Mouse (Mus musculus) CD4-positive helper T cell, adult 2 months (primary cell): ENCODE measurements at regions not wholly inside any gene's neighbourhood (a gene's known extent, or its start where the extent isn't known, plus 50 kb on each side); places are given as distances from the start of the nearest gene placed in this dataset.
A peak's percentile ranks its signal among the peaks of the same experiment; 100 is the strongest.

Experiments
- DNase-seq: peaks from one replicate; pipeline ENCODE4 v3.0.0-alpha.2; 2012; ENCODE audit warnings: low read depth, missing footprints, low spot score

DNA sequence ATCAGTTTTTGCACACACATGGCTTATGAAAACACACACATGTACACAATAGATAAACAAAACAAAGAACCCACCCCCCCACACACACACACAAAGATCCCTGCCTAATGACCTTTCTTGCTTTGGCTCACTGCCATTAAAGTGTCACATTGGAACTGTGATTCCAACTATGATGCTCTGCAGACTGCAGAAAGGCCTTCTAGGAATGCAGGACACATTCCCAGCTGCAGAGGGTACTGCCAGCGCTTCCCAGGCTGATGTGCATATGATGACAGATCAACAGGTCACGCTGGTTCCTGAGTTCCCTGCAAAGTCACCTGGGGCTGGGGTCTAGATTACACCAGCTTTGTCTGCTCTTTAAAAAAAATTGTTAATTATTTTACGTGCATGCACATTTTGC, 68.1 kb upstream of the Ppm1j start:
- DNase-seq: no peak

DNA sequence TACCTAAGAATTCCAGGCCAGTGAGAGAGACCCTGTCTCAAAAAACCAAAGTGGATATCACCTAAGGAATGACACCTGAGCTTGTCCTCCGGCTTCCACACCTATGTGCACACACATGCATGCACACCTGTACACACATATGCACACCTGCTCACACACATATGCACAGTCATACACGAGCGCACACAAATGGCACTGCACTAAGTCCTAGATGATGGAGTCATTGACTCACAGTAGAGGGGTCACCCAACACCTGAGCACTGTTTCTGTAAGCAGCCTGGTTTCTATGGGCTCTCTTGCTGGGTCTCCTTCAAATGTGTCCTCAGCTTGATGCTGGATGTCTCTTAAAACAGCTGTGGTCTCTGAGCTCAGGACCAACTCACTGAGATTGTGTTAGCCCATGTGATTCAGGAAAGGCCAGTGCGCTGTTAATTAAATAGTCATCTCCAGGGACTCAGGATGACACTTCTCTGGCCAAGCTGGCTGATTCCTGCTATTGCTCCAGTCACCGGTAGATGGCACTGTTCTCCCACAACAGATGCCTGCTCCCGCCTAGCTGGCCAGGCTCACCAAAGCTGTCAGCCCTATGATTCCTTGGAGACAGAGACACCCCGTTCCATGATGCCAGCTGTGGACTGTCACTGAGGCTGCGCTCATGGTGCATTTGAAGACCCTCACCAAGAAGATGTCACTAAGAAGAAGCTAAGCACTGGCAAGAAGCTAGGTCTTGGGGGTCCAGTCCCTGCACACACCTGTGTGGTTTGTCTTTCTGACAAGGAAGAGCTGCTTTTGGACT, 66.8 kb upstream of the Ppm1j start:
- DNase-seq: peak; percentile 72

DNA sequence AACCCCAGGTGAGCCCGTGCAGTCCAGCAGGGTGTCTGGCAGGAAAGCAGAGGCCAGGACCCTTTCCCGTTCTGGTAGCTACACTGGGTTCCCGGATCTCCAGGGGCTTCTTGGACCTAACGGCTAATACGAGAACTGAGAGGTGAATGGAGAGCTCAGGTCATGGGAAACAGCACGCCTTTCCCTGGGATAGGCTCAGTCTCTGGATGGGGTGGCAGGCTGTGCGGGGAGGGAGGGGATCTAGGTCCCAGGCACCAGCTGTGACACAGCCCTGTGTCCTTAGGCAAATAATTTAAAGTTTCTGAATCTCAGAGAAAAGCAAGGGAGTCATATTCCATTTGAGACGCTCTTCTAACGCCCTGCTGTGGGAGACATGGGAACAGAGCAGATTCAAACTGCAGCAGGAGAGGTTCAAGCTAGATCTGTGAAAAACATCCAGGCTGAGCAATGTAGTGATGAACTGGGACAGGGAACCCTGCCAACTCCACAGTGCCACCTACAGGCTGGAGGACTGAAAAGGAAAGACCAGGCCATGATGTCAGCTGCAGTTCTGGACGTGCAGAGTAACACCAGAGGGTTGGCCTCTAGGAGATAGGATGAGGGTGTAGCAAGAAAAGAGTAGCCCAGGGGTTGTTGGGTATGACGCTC, 66.1 kb upstream of the Ppm1j start:
- DNase-seq: peak; percentile 70
